Mouse (Mus musculus): ENCODE data around the gene Btbd35f13. TPM values are rescaled to one million over a fixed set of nuclear protein-coding genes. Genes with fewer than 3 reads are reported as not detected.
"Not testable (repeated sequence)": the region's sequence is repeated elsewhere in the genome, so short reads cannot be mapped to it uniquely, and the experiment has no call there.

Btbd35f13 gene
- polyA plus RNA-seq (2017; shearing (Covaris generic)): not detected

DNA sequence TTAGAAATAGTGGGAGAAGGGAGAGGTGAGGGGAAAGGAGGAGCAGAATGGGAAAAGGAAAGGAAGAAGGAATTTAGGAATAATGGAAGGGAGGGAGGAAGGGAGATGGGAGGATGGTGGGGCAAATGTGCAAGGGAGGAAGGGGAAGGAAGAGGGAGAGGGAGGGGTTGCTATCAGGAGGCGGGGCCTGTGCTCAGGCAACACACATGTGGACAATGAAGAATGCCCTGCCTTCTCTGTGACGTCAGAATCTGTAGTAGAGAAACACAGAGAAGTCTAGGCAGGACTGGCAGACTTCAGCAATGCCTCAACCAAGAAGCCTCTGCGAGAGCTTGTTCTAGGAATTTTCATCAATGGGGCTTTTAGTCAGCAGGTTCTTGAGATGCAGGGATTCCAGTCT is at the start of gene Btbd35f13:
Gene Btbd35f13, plus strand, starts transcription at position 301 of the 400 bp plus-strand sequence.
- ATAC-seq: not testable (repeated sequence)

GRCm38 (mm10) chrX:33702249-33702648 is 45.3 kb downstream of the Btbd35f13 start, which contains the start of gene Btbd35f14:
Gene Btbd35f14, minus strand, starts transcription at chrX:33702349.
- ATAC-seq: not testable (repeated sequence)

Other genes with a start within 250 kb of the Btbd35f13 start
- gene Btbd35f15, start 79.9 kb upstream of the Btbd35f13 start, polyA plus RNA-seq (2017; shearing (Covaris generic)): not detected
- not detected for gene Btbd35f14, start 45.2 kb downstream of the Btbd35f13 start, polyA plus RNA-seq (2017; shearing (Covaris generic))